Mouse (Mus musculus) mouse trophoblast stem cell (cell line): ENCODE data around the gene Angptl7.

Experiments
- in situ Hi-C, 2 experiments: fragments of 300-500 bp; cut with MseI, MboI; formaldehyde crosslinking; loops; 2 replicates in 1 of 2; 3 replicates in 1 of 2; pipeline ENCODE4 v1.15.1; 2025

Angptl7 gene

GRCm38 (mm10) chr4:148455477-148456025 lies 44.7 kb downstream of the Angptl7 start:
- in situ Hi-C loops, result no loop called here

GRCm38 (mm10) chr4:148453707-148454106 lies 46.6 kb downstream of the Angptl7 start:
- in situ Hi-C loops, result no loop called here

- in situ Hi-C loops, result no loop called here
These were observed 51.4 kb downstream of the Angptl7 start for GRCm38 (mm10) chr4:148448853-148449245.

DNA sequence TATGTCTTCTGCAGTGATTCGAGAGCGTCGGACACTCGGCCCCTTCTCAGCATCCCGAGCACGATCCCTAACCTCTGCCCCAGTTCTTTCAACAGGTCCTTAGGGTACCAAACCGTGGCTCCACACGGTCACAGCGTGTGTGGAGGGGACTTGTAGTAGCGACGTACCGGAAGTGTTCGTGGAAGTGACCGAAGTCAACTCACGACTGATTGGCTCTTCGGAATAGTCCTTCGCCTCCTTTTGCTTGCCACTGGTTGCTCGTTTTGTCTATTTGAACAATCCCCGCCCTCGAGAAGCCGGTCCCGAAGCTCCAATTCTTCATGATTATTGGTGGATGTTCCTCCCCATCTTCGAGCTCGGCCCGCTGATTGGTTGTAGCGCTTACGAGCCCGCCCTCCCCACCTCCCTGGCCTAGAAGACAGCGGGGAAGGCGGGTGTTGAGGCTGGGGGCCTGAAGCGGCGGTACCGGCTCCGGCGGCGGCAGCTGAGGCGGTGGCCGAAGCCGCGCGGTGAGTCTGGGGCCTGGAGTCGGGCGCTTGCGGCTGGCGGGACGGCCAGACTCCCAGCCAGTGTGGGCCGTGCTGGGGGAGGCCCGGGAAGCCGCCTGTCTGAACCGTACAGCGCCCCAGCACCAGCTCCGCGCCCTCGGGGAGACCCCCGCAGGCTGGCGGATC lies 51.9 kb downstream of the Angptl7 start, which contains the start of gene Mtor:
Gene Mtor (plus strand): TSS at position 433 of the 674 bp plus-strand sequence.
- in situ Hi-C loops, result no loop called here
